Comparison of ENCODE assay signal across 8 mouse cellular contexts in the genomic region with DNA sequence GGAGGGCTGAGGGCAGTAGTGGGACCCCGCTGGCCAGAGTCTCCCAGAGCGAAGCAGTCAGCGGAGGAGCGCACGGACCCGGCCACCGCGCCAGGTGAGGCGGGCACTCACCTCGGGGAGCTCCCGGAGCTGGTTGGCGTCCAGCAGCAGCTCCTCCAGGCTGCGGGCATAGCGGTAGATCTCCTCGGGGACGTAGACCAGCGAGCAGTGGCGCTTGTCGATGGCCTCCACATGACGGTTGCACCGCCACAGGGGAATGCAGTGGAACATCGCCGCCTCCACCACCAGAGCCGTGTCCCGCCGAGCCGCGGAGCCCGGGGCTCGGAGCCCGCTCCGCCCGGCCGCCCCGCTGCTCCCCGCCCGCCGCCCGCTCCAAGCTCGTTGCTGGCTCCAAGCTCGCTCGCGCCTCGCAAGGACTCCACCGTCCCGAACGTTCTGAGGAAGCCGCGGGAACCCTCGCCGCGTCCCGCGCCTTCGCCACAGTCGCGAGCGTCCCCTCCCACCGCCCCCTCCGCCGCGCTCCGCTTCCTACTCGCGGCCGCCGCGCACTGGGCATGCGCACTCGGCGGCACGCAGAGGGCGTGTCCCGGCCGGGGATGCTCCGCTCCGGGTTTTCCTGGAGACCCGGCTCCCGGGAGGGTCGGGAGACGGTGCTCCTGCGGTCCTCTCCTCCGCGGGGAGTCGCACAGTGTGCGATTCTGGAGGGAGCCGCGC. TPM values are rescaled to one million over a fixed set of nuclear protein-coding genes. Genes with fewer than 3 reads are reported as not detected.
A peak's percentile ranks its signal among the peaks of the same experiment; 100 is the strongest.
DNase-seq lines count a peak whose midpoint lies in the region; ATAC-seq and TF ChIP-seq lines count a peak whose summit lies in the region.

A gene (minus strand): TSS at position 517 of the 714 bp plus-strand sequence.

- under 1% methylated on average over 74 of the region's 88 CpGs for WGBS in forebrain, embryonic 16.5 days
- WGBS in lung, embryonic 14.5 days = under 1% methylated on average over 56 of the region's 88 CpGs

- H3K27me3 ChIP-seq in forebrain, embryonic 16.5 days (replicated peaks; ENCODE audit: control insufficient read depth, insufficient read depth, low read length) = no peaks in the 10 kb centered on the region
- H3K27me3 ChIP-seq in lung, embryonic 14.5 days (ENCODE audit: insufficient read depth, low read length) = no peaks in the 10 kb centered on the region

- in situ Hi-C loops in ES-E14 (cut with MboI; ENCODE audit: low sequenced_read_pairs in 2 of 2, unreplicated experiment in 2 of 2) = loop anchor here in 1 of 2 experiments (10.0 kb wide), 1 partner anchor 130 kb away; no protein-coding TSS in a partner anchor

- ATAC-seq in forebrain, embryonic 16.5 days = peak; percentile 95
- peak; percentile 88 for ATAC-seq in lung, embryonic 14.5 days (ENCODE audit: insufficient read depth)

- no peaks in the 10 kb centered on the region for H3K36me3 ChIP-seq in ES-E14 (ENCODE audit: control insufficient read depth, insufficient read depth, low read length, poor library complexity, severe bottlenecking)
- no peaks in the 10 kb centered on the region for H3K36me3 ChIP-seq in forebrain, embryonic 16.5 days (ENCODE audit: control insufficient read depth, insufficient read depth)
- no peaks in the 10 kb centered on the region for H3K36me3 ChIP-seq in lung, embryonic 14.5 days (ENCODE audit: insufficient read depth)

- H3K4me3 ChIP-seq in ES-E14 (ENCODE audit: insufficient read depth in 1 of 2, low read depth in 1 of 2, low read length in 2 of 2, poor library complexity in 1 of 2, severe bottlenecking in 1 of 2) = peak within 1 kb of the TSS; percentile 79 to 89
- peak within 1 kb of the TSS; percentile 90 for H3K4me3 ChIP-seq in forebrain, embryonic 16.5 days (replicated peaks; ENCODE audit: low read length)
- peak within 1 kb of the TSS; percentile 70 for H3K4me3 ChIP-seq in layer of hippocampus, adult 2 months
- H3K4me3 ChIP-seq in lung, embryonic 14.5 days (ENCODE audit: low read depth, low read length) = peak within 1 kb of the TSS; percentile 71

- TF ChIP-seq CTCF in layer of hippocampus, adult 2 months (conservative IDR thresholded peaks at IDR 0.05) = no peak
- TF ChIP-seq CTCF in lung, embryonic 14.5 days (IDR thresholded peaks at IDR 0.05; ENCODE audit: low read depth) = no peak

- H3K4me2 ChIP-seq in forebrain, embryonic 16.5 days (ENCODE audit: low read length) = peak within 1 kb of the TSS; percentile 73
- peak within 1 kb of the TSS; percentile 94 for H3K4me2 ChIP-seq in lung, embryonic 14.5 days

- peak within 1 kb of the TSS; percentile 81 for H3K9ac ChIP-seq in ES-E14 (ENCODE audit: insufficient read depth, low read depth, low read length, poor library complexity, severe bottlenecking)
- H3K9ac ChIP-seq in forebrain, embryonic 16.5 days (replicated peaks; ENCODE audit: low read depth, low read length) = peak within 1 kb of the TSS; percentile 80
- H3K9ac ChIP-seq in lung, embryonic 14.5 days = peak within 1 kb of the TSS; percentile 62

- DNase-seq in ES-E14 (ENCODE audit: low read depth, low spot score) = peak; percentile 72
- DNase-seq in cerebellum, adult 11-12 months = peak; percentile 83
- DNase-seq in heart, postnatal 36 days = peak; percentile 90 to 92
- DNase-seq in layer of hippocampus, adult 2 months (ENCODE audit: low spot score in 2 of 2) = peak; percentile 81 to 89
- DNase-seq in lung, embryonic 14.5 days = peak; percentile 95
- peak; percentile 77 for DNase-seq in ovary, postnatal 10 days (ENCODE audit: low spot score)
- DNase-seq in thymus, postnatal 10 days (ENCODE audit: low spot score in 2 of 2) = peak; percentile 85 to 90

- H3K4me1 ChIP-seq in ES-E14 (ENCODE audit: control insufficient read depth in 2 of 2, insufficient read depth in 2 of 2, low read length in 2 of 2, poor library complexity in 1 of 2) = peaks cover 0 to 3% of the 10 kb centered on the region in 2 experiments; a peak in 1 of 4 replicates
- H3K4me1 ChIP-seq in forebrain, embryonic 16.5 days (replicated peaks; ENCODE audit: control insufficient read depth, insufficient read depth, low read length) = peaks cover 15% of the 10 kb centered on the region
- no peaks in the 10 kb centered on the region for H3K4me1 ChIP-seq in lung, embryonic 14.5 days (ENCODE audit: insufficient read depth)

- H3K27ac ChIP-seq in ES-E14 (ENCODE audit: insufficient read depth, low read depth, low read length, poor library complexity, severe bottlenecking) = peak within 1 kb of the TSS; percentile 24; the same call in 1 of the 2 replicates
- H3K27ac ChIP-seq in forebrain, embryonic 16.5 days (ENCODE audit: low read length) = peak within 1 kb of the TSS; percentile 76
- H3K27ac ChIP-seq in layer of hippocampus, adult 2 months = peak within 1 kb of the TSS; percentile 81
- H3K27ac ChIP-seq in lung, embryonic 14.5 days (ENCODE audit: low read depth) = peak within 1 kb of the TSS; percentile 84

- no peaks in the 10 kb centered on the region for H3K9me3 ChIP-seq in ES-E14 (ENCODE audit: control insufficient read depth, insufficient read depth, low read depth, low read length)
- no peaks in the 10 kb centered on the region for H3K9me3 ChIP-seq in forebrain, embryonic 16.5 days (ENCODE audit: control insufficient read depth, low read length)
- no peaks in the 10 kb centered on the region for H3K9me3 ChIP-seq in lung, embryonic 14.5 days (ENCODE audit: low read depth, low read length)

- intact Hi-C loops in heart, postnatal 36 days (cut with DNase I) = loop anchor here (5.0 kb wide), 3 partner anchors 82 to 208 kb away; a partner anchor contains a TSS

TF ChIP-seq in ES-E14, 5 proteins besides CTCF, POLR2A, EP300 and RAD21:
- TF ChIP-seq MAFK (IDR thresholded peaks at IDR 0.05; ENCODE audit: insufficient read depth, low read depth, low read length) (no peak), CHD2 (IDR thresholded peaks at IDR 0.05; ENCODE audit: low read depth, low read length) (no peak), HCFC1 (IDR thresholded peaks at IDR 0.05; ENCODE audit: borderline replicate concordance, insufficient read depth, low read length) (no peak), ZC3H11A (IDR thresholded peaks at IDR 0.05; ENCODE audit: borderline replicate concordance, low read depth, low read length) (no peak), ZNF384 (IDR thresholded peaks at IDR 0.05; ENCODE audit: low read depth, low read length) (peak; percentile 72; the same call in 1 of the 2 replicates)

RNA-seq across cellular contexts. Expression of the gene that starts here (rescaled TPM):
- total RNA-seq in ES-E14 (2012; rRNA removed) = 7.7 and 10.7 TPM in 2 replicates
- polyA plus RNA-seq in forebrain, embryonic 16.5 days (2015; fragmentation: Nextera tagmentation; extraction: Ambion mirVana) = 7.7 and 9.3 TPM in 2 replicates
- total RNA-seq in heart, postnatal 36 days (2021) = 10 to 100 TPM; 15.8 to 18.3 TPM
- 1 to 10 TPM; 8.4 to 9.1 TPM for total RNA-seq in layer of hippocampus, adult 2 months (2021)
- polyA plus RNA-seq in lung, embryonic 14.5 days (2014; fragmentation: Nextera tagmentation; extraction: Ambion mirVana) = 9.3 and 9.5 TPM in 2 replicates

Comparison
In these comparisons a context has a peak if more than half of its experiments do, and no peak if none do; other contexts are left out.
1. Peak in every context shown above with its lines: DNase-seq, ATAC-seq, H3K4me3 ChIP-seq and H3K27ac ChIP-seq.
2. H3K27ac ChIP-seq: peak in every context shown above with its lines; median percentile 84 in lung, embryonic 14.5 days; 81 in layer of hippocampus, adult 2 months; 76 in forebrain, embryonic 16.5 days; 24 in ES-E14.